Mouse (Mus musculus) cerebellum, adult 8-10 months (tissue): ENCODE results near the gene Gm3636.
"Not testable (repeated sequence)": the region's sequence is repeated elsewhere in the genome, so short reads cannot be mapped to it uniquely, and the experiment has no call there.

Experiments
- DNase-seq: peaks from one replicate; pipeline ENCODE4 v3.0.0; 2022

Gm3636 gene

DNA sequence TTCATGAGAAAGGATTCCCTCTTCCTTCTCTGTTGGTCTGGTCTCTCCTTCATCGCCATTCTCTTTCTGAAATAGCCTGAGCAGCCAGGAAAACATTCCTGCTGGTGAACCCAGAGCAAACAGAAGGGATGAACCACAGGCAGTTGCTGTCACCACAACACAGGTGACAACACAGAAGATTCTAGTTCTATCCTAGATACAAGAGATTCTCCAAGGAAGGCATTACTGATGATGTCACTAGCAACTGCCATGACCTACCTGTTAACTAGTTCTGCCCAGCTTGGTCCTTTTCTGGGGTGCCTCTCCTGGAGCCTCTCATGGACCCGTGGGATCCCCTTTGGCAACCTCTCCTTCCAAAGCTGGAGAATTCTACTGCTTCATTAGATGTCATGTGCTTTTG lies at the start of gene Gm3636:
Gene Gm3636 (minus strand): TSS at position 101 of the 400 bp plus-strand sequence.
- DNase-seq, result not testable (repeated sequence)

DNA sequence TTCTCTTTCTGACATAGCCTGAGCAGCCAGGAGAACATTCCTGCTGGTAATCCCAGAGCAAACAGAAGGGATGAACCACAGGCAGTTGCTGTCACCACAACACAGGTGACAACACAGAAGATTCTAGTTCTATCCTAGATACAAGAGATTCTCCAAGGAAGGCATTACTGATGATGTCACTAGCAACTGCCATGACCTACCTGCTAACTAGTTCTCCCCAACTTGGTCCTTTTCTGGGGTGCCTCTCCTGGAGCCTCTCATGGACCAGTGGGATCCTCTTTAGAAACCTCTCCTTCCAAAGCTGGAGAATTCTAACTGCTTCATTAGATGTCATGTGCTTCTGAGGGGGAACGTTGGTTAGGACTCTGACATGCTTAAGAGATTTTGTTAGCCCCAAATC lies 32.2 kb upstream of the Gm3636 start, which contains the start of gene Gm8362:
Gene Gm8362 (minus strand): TSS at position 101 of the 400 bp plus-strand sequence.
- not testable (repeated sequence) for DNase-seq

DNA sequence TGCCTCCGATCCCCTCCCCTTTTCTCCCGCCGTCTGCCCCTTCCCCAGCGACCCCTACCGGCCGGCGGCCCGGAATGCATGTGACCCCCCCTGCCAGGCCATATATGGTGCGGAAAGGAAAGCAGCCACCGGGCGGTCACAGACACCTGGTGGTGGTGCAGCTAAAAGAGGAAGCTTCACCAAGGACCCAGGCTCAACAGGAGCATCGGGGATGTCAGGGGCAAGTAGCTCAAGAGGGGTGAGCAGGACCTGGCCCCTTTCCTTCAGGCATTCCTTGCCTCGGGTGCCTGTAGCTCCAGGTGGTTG lies 15.1 kb upstream of the Gm3636 start:
- DNase-seq, result not testable (repeated sequence)

DNA sequence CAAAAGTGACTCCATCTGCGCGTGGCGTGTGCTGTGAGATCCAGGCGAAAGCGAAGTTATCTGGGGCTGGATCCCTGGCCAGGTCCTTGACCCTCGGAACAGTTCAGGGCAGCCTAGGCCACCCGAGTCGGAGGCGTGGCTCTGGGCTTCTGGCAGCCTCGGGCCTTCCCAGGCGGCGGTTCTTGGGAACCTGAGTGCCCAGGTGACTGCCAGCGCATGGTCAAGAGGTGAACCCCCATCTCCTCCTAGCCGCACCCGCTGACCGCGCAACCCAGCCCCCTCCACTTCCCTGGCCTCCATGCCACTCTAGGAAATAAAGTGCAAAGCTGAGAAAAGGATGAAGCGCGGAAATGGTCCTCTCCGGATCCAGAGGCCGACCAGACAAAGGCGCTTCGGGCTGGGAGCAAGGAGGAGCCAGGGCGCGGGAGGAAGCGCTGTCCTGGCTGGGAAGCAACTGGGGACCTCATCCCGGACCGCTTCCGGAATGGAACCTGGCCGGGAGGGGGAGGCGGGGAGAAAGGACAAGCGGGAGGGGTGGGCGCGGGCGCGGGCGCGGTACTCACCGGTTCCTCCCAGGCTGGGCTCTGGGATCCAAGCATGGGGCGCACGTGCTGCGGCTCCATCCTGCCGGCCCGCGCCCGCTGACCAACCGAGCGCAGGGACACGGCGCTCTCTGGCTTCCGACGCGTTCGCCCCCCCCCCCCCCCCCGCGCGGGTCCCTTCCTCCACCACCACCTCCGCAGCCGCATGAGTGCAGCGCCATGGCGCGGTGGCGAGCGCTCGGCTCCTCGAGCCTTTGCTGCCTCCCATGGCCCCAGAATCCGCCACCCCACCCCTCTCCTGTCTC lies 14.5 kb upstream of the Gm3636 start:
- DNase-seq, result not testable (repeated sequence)

DNA sequence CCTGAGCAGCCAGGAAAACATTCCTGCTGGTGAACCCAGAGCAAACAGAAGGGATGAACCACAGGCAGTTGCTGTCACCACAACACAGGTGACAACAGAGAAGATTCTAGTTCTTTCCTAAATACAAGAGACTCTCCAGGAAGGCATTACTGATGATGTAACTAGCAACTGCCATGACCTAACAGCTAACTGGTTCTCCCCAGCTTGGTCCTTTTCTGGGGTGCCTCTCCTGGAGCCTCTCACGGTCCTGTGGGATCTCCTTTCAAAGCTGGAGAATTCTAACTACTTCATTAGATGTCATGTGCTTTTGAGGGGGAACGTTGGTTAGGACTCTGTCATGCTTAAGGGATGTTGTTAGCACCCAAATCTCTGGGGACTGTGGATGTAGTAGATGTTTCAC lies 22.0 kb downstream of the Gm3636 start, which contains the start of gene Gm8050:
Gene Gm8050 (minus strand): TSS at position 101 of the 400 bp plus-strand sequence.
- not testable (repeated sequence) for DNase-seq
